Mouse (Mus musculus) hindbrain, embryonic 13.5 days (tissue): Measurements from ENCODE around the gene Adamts14. TPM values are rescaled to one million over a fixed set of nuclear protein-coding genes. Genes with fewer than 3 reads are reported as not detected.

ENCODE experiments used
- ATAC-seq: fragments of 200-750 bp; cut with Nextera tagmentation; 2 replicates; pipeline ENCODE4 v1.8.0; 2017; ENCODE audit warnings: moderate TSS enrichment; ENCODE audit not compliant: low FRiP score
- H3K27ac ChIP-seq: fragments of 300-500 bp; sonication (generic); 2 replicates; pipeline ENCODE4 v1.5.1; 2015; ENCODE audit warnings: inconsistent platforms, mild to moderate bottlenecking, moderate library complexity
- H3K27me3 ChIP-seq: fragments of 300-500 bp; sonication (generic); 2 replicates; pipeline ENCODE4 v1.6.1; 2015; ENCODE audit warnings: mild to moderate bottlenecking, inconsistent platforms
- H3K36me3 ChIP-seq: fragments of 300-500 bp; sonication (generic); 2 replicates; pipeline ENCODE4 v1.6.1; 2015; ENCODE audit warnings: mild to moderate bottlenecking, inconsistent platforms
- H3K4me1 ChIP-seq: fragments of 300-500 bp; sonication (generic); replicated peaks from 2 replicates; pipeline ENCODE4 v1.6.1; 2015; ENCODE audit warnings: inconsistent platforms
- H3K4me2 ChIP-seq: fragments of 300-500 bp; sonication (generic); 2 replicates; pipeline ENCODE4 v1.6.1; 2015; ENCODE audit warnings: inconsistent platforms, mild to moderate bottlenecking, moderate library complexity
- H3K4me3 ChIP-seq: fragments of 300-500 bp; sonication (generic); 2 replicates; pipeline ENCODE4 v1.5.1; 2015; ENCODE audit warnings: mild to moderate bottlenecking, inconsistent platforms
- H3K9ac ChIP-seq: fragments of 300-500 bp; sonication (generic); 2 replicates; pipeline ENCODE4 v1.6.1; 2015; ENCODE audit warnings: mild to moderate bottlenecking, inconsistent platforms
- H3K9me3 ChIP-seq: fragments of 300-500 bp; sonication (generic); 2 replicates; pipeline ENCODE4 v1.6.1; 2016; ENCODE audit warnings: inconsistent platforms
- WGBS: fragments of 180-500 bp; shearing (Covaris S2); methylation state at CpG from one replicate; pipeline ENCODE4 v1.1.7; 2015; 5-methylcytosine and 5-hydroxymethylcytosine counted together
- polyA plus RNA-seq: library from polyadenylated mRNA; unstranded; fragments of >200 nt; fragmentation: Nextera tagmentation; extraction: Ambion mirVana; gene quantifications from 2 replicates; pipeline ENCODE4 v1.2.1, GENCODE M21; 2015

Adamts14 gene
- polyA plus RNA-seq, 1 experiment from 2014 or later: 0.14 TPM

- no peaks in the 10 kb centered on the region for H3K27me3 ChIP-seq
- no peaks in the 10 kb centered on the region for H3K4me1 ChIP-seq
- H3K27ac ChIP-seq: no peak overlapping the region
- no peak overlapping the region for H3K4me2 ChIP-seq
- no peaks in the 10 kb centered on the region for H3K36me3 ChIP-seq
- H3K9me3 ChIP-seq: no peaks in the 10 kb centered on the region
- no peak for ATAC-seq
- H3K9ac ChIP-seq: no peak overlapping the region
- 86% methylated on average over 8 of the region's 8 CpGs for whole genome bisulfite sequencing
- H3K4me3 ChIP-seq: no peak overlapping the region
These were observed 78.0 kb downstream of the Adamts14 start for GRCm38 (mm10) chr10:61195216-61195615.

DNA sequence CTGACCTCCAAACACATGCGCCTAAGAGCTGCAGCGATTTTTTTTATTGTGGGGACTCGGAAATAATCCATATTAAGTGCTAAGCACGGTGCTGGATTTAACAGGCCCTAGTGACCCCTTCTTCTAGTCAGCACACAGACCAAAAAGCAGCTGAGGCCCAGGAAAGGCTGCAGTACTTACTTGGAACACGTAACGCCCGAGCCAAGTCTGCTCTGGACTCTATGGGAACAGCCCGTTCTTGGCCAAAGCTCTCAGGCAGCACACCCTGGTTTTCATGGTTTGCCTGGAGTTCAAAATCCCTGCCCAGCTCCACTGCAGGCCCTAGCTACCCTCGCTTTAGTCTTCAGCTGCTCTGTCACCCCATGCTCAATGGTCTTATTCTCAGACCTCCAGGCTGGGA lies 78.6 kb downstream of the Adamts14 start:
- no peak overlapping the region for H3K4me3 ChIP-seq
- H3K4me1 ChIP-seq: no peaks in the 10 kb centered on the region
- no peaks in the 10 kb centered on the region for H3K27me3 ChIP-seq
- ATAC-seq: no peak
- no peak overlapping the region for H3K27ac ChIP-seq
- H3K9me3 ChIP-seq: no peaks in the 10 kb centered on the region
- 84% methylated on average over 9 of the region's 9 CpGs for WGBS
- no peak overlapping the region for H3K4me2 ChIP-seq
- no peaks in the 10 kb centered on the region for H3K36me3 ChIP-seq
- no peak overlapping the region for H3K9ac ChIP-seq

- Histone ChIP-seq H3K9ac (no peak overlapping the region), H3K9me3 (no peaks in the 10 kb centered on the region), H3K4me2 (no peak overlapping the region), H3K36me3 (no peaks in the 10 kb centered on the region), H3K27me3 (no peaks in the 10 kb centered on the region), H3K27ac (no peak overlapping the region), H3K4me3 (no peak overlapping the region), H3K4me1 (no peaks in the 10 kb centered on the region)
- no peak for ATAC-seq
- WGBS: 66% methylated on average over 3 of the region's 3 CpGs
These were observed 85.2 kb downstream of the Adamts14 start for GRCm38 (mm10) chr10:61188010-61188409.

DNA sequence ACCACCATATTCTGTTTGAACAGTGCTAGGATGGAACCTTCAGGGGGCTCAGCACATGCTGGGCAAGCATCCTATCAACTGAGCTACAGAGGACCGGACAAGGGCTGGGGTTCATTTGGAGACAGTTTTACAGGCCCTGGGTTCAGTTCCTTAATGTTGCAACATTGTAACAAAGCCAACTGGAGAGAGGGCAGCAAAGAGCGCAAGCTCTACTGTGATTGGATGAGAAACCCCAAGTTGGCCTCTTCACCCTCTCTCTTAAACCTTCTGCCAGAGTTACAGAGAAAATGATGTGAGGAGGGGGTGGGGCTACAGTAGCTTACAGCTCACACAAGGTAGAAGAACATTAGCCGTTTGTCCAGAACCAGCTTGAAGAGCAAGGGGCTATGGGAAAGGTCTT lies 86.2 kb downstream of the Adamts14 start:
- Histone ChIP-seq H3K4me3 (no peak overlapping the region), H3K27me3 (no peaks in the 10 kb centered on the region), H3K9me3 (no peaks in the 10 kb centered on the region), H3K4me1 (no peaks in the 10 kb centered on the region), H3K9ac (no peak overlapping the region), H3K4me2 (no peak overlapping the region), H3K27ac (no peak overlapping the region), H3K36me3 (no peaks in the 10 kb centered on the region)
- ATAC-seq: no peak
- WGBS: 88% methylated on average over 3 of the region's 3 CpGs

GRCm38 (mm10) chr10:61179927-61180326 lies 93.3 kb downstream of the Adamts14 start:
- H3K9me3 ChIP-seq: no peaks in the 10 kb centered on the region
- no peak overlapping the region for H3K27ac ChIP-seq
- no peaks in the 10 kb centered on the region for H3K36me3 ChIP-seq
- no peak overlapping the region for H3K4me3 ChIP-seq
- no peaks in the 10 kb centered on the region; the same call in 1 of the 2 replicates for H3K4me1 ChIP-seq
- 80% methylated on average over 6 of the region's 6 CpGs for WGBS
- peaks cover 5% of the 10 kb centered on the region; the same call in 1 of the 2 replicates for H3K27me3 ChIP-seq
- ATAC-seq: no peak
- H3K4me2 ChIP-seq: no peak overlapping the region
- no peak overlapping the region for H3K9ac ChIP-seq

DNA sequence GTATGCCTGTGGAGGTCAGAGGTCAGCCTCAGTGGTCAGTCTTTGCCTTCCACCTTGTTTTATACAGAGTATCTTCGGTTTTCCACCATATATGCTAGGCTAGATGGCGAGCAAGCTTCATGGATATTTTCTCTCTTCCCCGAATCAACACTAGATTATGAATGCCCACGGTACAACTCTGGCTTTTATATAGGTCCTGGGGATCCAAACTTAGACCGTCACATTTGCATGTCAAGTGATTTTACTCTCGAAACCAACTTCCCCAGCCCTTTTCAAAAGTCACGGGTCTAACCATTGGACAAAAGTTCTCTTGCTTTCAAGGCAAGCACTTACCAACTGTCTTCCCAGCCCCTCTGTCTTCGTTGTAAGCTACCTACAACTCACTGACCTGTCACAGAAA lies 94.6 kb downstream of the Adamts14 start:
- no peak for ATAC-seq
- no peaks in the 10 kb centered on the region for H3K36me3 ChIP-seq
- H3K4me2 ChIP-seq: no peak overlapping the region
- WGBS: 88% methylated on average over 8 of the region's 8 CpGs
- H3K9ac ChIP-seq: no peak overlapping the region
- H3K27me3 ChIP-seq: peaks cover 5% of the 10 kb centered on the region; the same call in 1 of the 2 replicates
- H3K27ac ChIP-seq: no peak overlapping the region
- H3K4me1 ChIP-seq: no peaks in the 10 kb centered on the region; the same call in 1 of the 2 replicates
- H3K4me3 ChIP-seq: no peak overlapping the region
- H3K9me3 ChIP-seq: no peaks in the 10 kb centered on the region

DNA sequence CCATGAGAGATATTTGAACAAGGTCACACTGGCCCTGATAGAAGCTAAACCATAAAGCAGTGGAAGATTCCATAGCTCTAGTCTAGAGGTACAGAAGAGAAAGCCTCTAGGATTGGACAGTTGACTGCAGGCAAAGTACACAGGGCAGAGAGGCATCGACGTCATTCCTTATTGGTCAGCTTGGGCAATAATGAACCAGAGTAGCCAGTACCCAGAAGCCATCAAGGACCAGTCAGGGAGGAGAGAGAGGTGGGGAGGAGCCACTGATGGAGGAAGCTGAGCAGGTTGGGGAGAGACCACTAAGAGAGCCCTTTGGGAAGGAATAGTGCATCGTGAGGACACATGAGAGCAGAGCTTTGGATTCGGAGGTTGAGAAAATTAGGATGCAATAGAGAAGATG lies 95.5 kb downstream of the Adamts14 start:
- no peak overlapping the region for H3K4me2 ChIP-seq
- no peaks in the 10 kb centered on the region for H3K36me3 ChIP-seq
- H3K4me1 ChIP-seq: no peaks in the 10 kb centered on the region; the same call in 1 of the 2 replicates
- H3K4me3 ChIP-seq: no peak overlapping the region
- no peak overlapping the region for H3K9ac ChIP-seq
- H3K27me3 ChIP-seq: peaks cover 5% of the 10 kb centered on the region; the same call in 1 of the 2 replicates
- H3K27ac ChIP-seq: no peak overlapping the region
- no peaks in the 10 kb centered on the region for H3K9me3 ChIP-seq
- ATAC-seq: no peak
- 89% methylated on average over 4 of the region's 4 CpGs for WGBS

GRCm38 (mm10) chr10:61176221-61176790 lies 96.9 kb downstream of the Adamts14 start:
- Histone ChIP-seq H3K27me3 (peaks cover 5% of the 10 kb centered on the region; the same call in 1 of the 2 replicates), H3K27ac (no peak overlapping the region), H3K9me3 (no peaks in the 10 kb centered on the region), H3K4me2 (peak overlapping the region; percentile 26), H3K4me3 (no peak overlapping the region), H3K9ac (no peak overlapping the region), H3K36me3 (no peaks in the 10 kb centered on the region), H3K4me1 (no peaks in the 10 kb centered on the region; the same call in 1 of the 2 replicates)
- 39% methylated on average over 7 of the region's 7 CpGs for WGBS
- no peak for ATAC-seq

- 16% methylated on average over 24 of the region's 24 CpGs for WGBS
- no peaks in the 10 kb centered on the region for H3K9me3 ChIP-seq
- H3K27me3 ChIP-seq: peaks cover 5% of the 10 kb centered on the region; the same call in 1 of the 2 replicates
- H3K4me3 ChIP-seq: no peak overlapping the region
- no peaks in the 10 kb centered on the region for H3K36me3 ChIP-seq
- peak overlapping the region; percentile 26 for H3K4me2 ChIP-seq
- ATAC-seq: no peak
- H3K9ac ChIP-seq: no peak overlapping the region
- no peaks in the 10 kb centered on the region; the same call in 1 of the 2 replicates for H3K4me1 ChIP-seq
- no peak overlapping the region for H3K27ac ChIP-seq
These were observed 97.6 kb downstream of the Adamts14 start for GRCm38 (mm10) chr10:61175442-61176204.

DNA sequence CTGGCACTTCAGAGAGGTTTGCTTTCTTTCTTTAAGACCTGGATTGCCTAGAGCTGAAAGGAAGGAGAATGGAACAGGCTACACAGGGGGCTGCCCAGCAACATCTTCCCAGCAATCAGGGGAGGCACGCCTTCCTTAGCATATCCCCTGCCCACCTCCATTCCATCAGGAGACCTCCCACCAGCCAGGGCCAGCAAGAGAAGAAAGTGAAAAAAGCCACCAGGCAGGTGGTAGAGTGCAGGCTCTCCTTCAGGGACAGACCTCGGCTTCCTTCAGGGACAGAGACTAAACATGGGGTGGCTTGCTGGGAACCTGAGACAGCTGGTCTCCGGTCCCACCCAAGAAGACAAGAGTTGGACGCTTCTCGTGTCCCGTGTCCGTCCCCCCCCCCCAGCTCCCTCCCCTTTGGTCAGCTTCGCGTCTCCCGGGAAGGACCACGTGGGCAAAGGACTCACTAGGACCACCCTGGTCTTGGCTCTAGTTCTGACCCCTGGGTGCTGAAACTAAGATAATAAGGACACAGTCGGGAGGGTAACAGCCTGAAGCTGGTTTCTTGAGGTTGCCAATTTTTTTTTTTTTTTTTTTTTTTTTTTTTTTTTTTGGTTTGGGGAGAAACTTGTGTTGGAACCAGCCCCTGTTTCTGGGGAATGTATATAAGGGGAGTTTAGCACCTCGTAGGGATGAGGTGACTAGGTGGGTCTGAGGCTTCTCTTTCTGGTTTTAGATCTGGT lies 98.4 kb downstream of the Adamts14 start:
- 54% methylated on average over 13 of the region's 13 CpGs for WGBS
- Histone ChIP-seq H3K9me3 (no peaks in the 10 kb centered on the region), H3K9ac (no peak overlapping the region), H3K4me1 (no peaks in the 10 kb centered on the region; the same call in 1 of the 2 replicates), H3K36me3 (no peaks in the 10 kb centered on the region), H3K27ac (no peak overlapping the region), H3K27me3 (peaks cover 5% of the 10 kb centered on the region; the same call in 1 of the 2 replicates), H3K4me2 (no peak overlapping the region), H3K4me3 (no peak overlapping the region)
- no peak for ATAC-seq

GRCm38 (mm10) chr10:61172496-61172895 lies 100.7 kb downstream of the Adamts14 start:
- 85% methylated on average over 4 of the region's 4 CpGs for WGBS
- Histone ChIP-seq H3K9ac (no peak overlapping the region), H3K36me3 (no peaks in the 10 kb centered on the region), H3K4me3 (no peak overlapping the region), H3K27ac (no peak overlapping the region), H3K4me1 (no peaks in the 10 kb centered on the region; the same call in 1 of the 2 replicates), H3K4me2 (no peak overlapping the region), H3K27me3 (peaks cover 10% of the 10 kb centered on the region; the same call in 1 of the 2 replicates), H3K9me3 (no peaks in the 10 kb centered on the region)
- no peak for ATAC-seq

- H3K27ac ChIP-seq: no peak within 1 kb of the TSS
- no peaks in the 10 kb centered on the region; the same call in 1 of the 2 replicates for H3K4me1 ChIP-seq
- WGBS: 74% methylated on average over 3 of the region's 3 CpGs
- H3K4me2 ChIP-seq: no peak within 1 kb of the TSS
- H3K36me3 ChIP-seq: no peaks in the 10 kb centered on the region
- no peak for ATAC-seq
- H3K4me3 ChIP-seq: no peak within 1 kb of the TSS
- H3K27me3 ChIP-seq: peaks cover 10% of the 10 kb centered on the region; the same call in 1 of the 2 replicates
- H3K9me3 ChIP-seq: no peaks in the 10 kb centered on the region
- H3K9ac ChIP-seq: no peak within 1 kb of the TSS
These were observed 101.6 kb downstream of the Adamts14 start, which contains the start of gene Tbata for GRCm38 (mm10) chr10:61171654-61172053. Gene Tbata, plus strand, starts transcription at chr10:61171954.
